Mouse (Mus musculus) liver, adult 2 months (tissue): ENCODE data around the gene Olfr103. TPM values are rescaled to one million over a fixed set of nuclear protein-coding genes. Genes with fewer than 3 reads are reported as not detected.

Experiments used
- DNase-seq: peaks from one replicate; pipeline ENCODE4 v3.0.0-alpha.2; 2011; ENCODE audit warnings: low read depth, low spot score; ENCODE audit errors: extremely low read depth
- H3K27ac ChIP-seq: fragments of 200-500 bp; replicated peaks from 2 replicates; pipeline ENCODE4 v1.5.1; 2012; ENCODE audit warnings: low read depth, mild to moderate bottlenecking, control low read depth, inconsistent platforms, low read length; ENCODE audit not compliant: insufficient read depth
- H3K27me3 ChIP-seq: fragments of 200-500 bp; 2 replicates; pipeline ENCODE4 v1.6.1; 2012; ENCODE audit warnings: mild to moderate bottlenecking, moderate library complexity, low read length, inconsistent platforms; ENCODE audit not compliant: control insufficient read depth, insufficient read depth
- H3K36me3 ChIP-seq: fragments of 200-500 bp; 2 replicates; pipeline ENCODE4 v1.6.1; 2012; ENCODE audit warnings: low read length, inconsistent platforms; ENCODE audit not compliant: control insufficient read depth, insufficient read depth
- H3K4me1 ChIP-seq: fragments of 200-500 bp; 2 replicates; pipeline ENCODE4 v1.6.1; 2011; ENCODE audit warnings: low read length; ENCODE audit not compliant: control insufficient read depth, insufficient read depth
- H3K4me3 ChIP-seq: fragments of 200-500 bp; 2 replicates; pipeline ENCODE4 v1.5.1; 2011; ENCODE audit warnings: low read depth, mild to moderate bottlenecking, control low read depth, low read length, moderate library complexity; ENCODE audit not compliant: insufficient read depth
- H3K79me2 ChIP-seq: fragments of 200-500 bp; 2 replicates; pipeline ENCODE4 v1.6.1; 2012; ENCODE audit warnings: inconsistent platforms, mild to moderate bottlenecking, low read length, moderate library complexity; ENCODE audit not compliant: control insufficient read depth, insufficient read depth
- H3K9ac ChIP-seq: fragments of 200-500 bp; 2 replicates; pipeline ENCODE4 v1.6.1; 2012; ENCODE audit warnings: low read depth, mild to moderate bottlenecking, control low read depth, inconsistent platforms, low read length
- CTCF ChIP-seq: fragments of 200-500 bp; IDR thresholded peaks from 2 replicates; pipeline ENCODE4 v1.5.1; 2011; ENCODE audit warnings: low read depth, low read length, control low read depth
- POLR2A ChIP-seq: fragments of 200-500 bp; IDR thresholded peaks from 2 replicates; pipeline ENCODE4 v1.6.1; 2011; ENCODE audit warnings: low read length, control low read depth; ENCODE audit not compliant: insufficient read depth; ENCODE audit errors: extremely low read depth
- WGBS: fragments of 180-500 bp; shearing (Covaris S2); methylation state at CpG from one replicate; pipeline ENCODE4 v1.1.7; 2018; 5-methylcytosine and 5-hydroxymethylcytosine counted together
- polyA plus RNA-seq: library from polyadenylated mRNA; depleted of rRNA; stranded (reverse); fragments of >200 nt; gene quantifications from 2 replicates; pipeline ENCODE4 v1.2.3, GENCODE M21; 2012; rRNA removed
- total RNA-seq: library from RNA; depleted of rRNA; stranded (reverse); fragments of >200 nt; gene quantifications from 2 replicates; pipeline ENCODE4 v1.2.3, GENCODE M21; 2014; rRNA removed

Gene Olfr103
- total and polyA plus RNA-seq, 2 experiments: not detected

DNA sequence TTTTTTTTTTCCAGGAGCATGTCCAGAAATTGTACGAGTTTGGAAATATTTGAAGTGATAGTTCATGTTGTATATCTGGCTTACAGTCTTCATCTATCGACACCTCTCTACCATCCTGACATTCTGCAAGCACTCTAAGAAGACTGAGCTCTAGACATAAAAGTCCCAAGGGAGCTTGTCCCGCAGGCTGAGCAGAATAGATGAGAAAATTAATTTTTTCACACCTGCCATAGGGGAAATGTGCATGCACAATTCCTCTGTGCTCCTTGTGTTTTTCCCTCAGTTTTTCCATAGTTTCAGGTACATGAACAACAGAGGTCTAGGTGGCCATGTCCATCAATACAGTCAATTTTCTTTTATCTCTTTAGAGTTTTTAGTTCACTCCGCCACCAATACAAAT is 35.3 kb downstream of the Olfr103 start, which contains the start of gene Olfr101:
TSS of gene Olfr101 (minus strand) at position 101 of the 400 bp plus-strand sequence.
- Histone ChIP-seq H3K27me3 (no peaks in the 10 kb centered on the region), H3K9ac (no peak within 1 kb of the TSS), H3K27ac (no peak within 1 kb of the TSS), H3K79me2 (no peaks in the 10 kb centered on the region), H3K4me1 (no peaks in the 10 kb centered on the region), H3K4me3 (no peak within 1 kb of the TSS), H3K36me3 (no peaks in the 10 kb centered on the region)
- 76% methylated on average over 4 of the region's 4 CpGs for WGBS
- DNase-seq: no peak
- TF ChIP-seq POLR2A: no peak
- TF ChIP-seq CTCF: no peak

Other genes with a start within 250 kb of the Olfr103 start
- not detected in 2 replicates for gene Olfr91, start 241.4 kb downstream of the Olfr103 start, total RNA-seq
- not detected in 2 replicates for gene Olfr91, start 241.4 kb downstream of the Olfr103 start, polyA plus RNA-seq
- gene Olfr92, start 219.6 kb downstream of the Olfr103 start, total RNA-seq: not detected in 2 replicates
- gene Olfr92, start 219.6 kb downstream of the Olfr103 start, polyA plus RNA-seq: not detected in 2 replicates
- gene Olfr93, start 178.2 kb downstream of the Olfr103 start, total RNA-seq: not detected in 2 replicates
- not detected in 2 replicates for gene Olfr93, start 178.2 kb downstream of the Olfr103 start, polyA plus RNA-seq
- 0.46 and 0.47 TPM in 2 replicates for gene Ubd, start 145.8 kb downstream of the Olfr103 start, total RNA-seq
- 0.22 TPM in 1 of 2 replicates, not detected in the other for gene Ubd, start 145.8 kb downstream of the Olfr103 start, polyA plus RNA-seq
- not detected in 2 replicates for gene Olfr94, start 138.7 kb downstream of the Olfr103 start, total RNA-seq
- gene Olfr94, start 138.7 kb downstream of the Olfr103 start, polyA plus RNA-seq: not detected in 2 replicates
- gene Olfr95, start 126.6 kb downstream of the Olfr103 start, total RNA-seq: not detected in 2 replicates
- not detected in 2 replicates for gene Olfr95, start 126.6 kb downstream of the Olfr103 start, polyA plus RNA-seq
- not detected in 2 replicates for gene Olfr96, start 119.6 kb downstream of the Olfr103 start, total RNA-seq
- gene Olfr96, start 119.6 kb downstream of the Olfr103 start, polyA plus RNA-seq: not detected in 2 replicates
- gene Olfr97, start 102.4 kb downstream of the Olfr103 start, total RNA-seq: not detected in 2 replicates
- not detected in 2 replicates for gene Olfr97, start 102.4 kb downstream of the Olfr103 start, polyA plus RNA-seq
- gene Olfr98, start 75.9 kb downstream of the Olfr103 start, total RNA-seq: not detected in 2 replicates
- not detected in 2 replicates for gene Olfr98, start 75.9 kb downstream of the Olfr103 start, polyA plus RNA-seq
- 4.4 and 4.5 TPM in 2 replicates for gene H2-M3, start 69.5 kb downstream of the Olfr103 start, total RNA-seq
- 1.7 and 3.3 TPM in 2 replicates for gene H2-M3, start 69.5 kb downstream of the Olfr103 start, polyA plus RNA-seq
- gene Olfr99, start 56.2 kb downstream of the Olfr103 start, total RNA-seq: not detected in 2 replicates
- not detected in 2 replicates for gene Olfr99, start 56.2 kb downstream of the Olfr103 start, polyA plus RNA-seq
- not detected in 2 replicates for gene Olfr101, start 35.4 kb downstream of the Olfr103 start, total RNA-seq
- not detected in 2 replicates for gene Olfr101, start 35.4 kb downstream of the Olfr103 start, polyA plus RNA-seq
- not detected in 2 replicates for gene Olfr102, start 22.6 kb downstream of the Olfr103 start, total RNA-seq
- gene Olfr102, start 22.6 kb downstream of the Olfr103 start, polyA plus RNA-seq: not detected in 2 replicates
- not detected in 2 replicates for gene Olfr104-ps, start 19.9 kb upstream of the Olfr103 start, total RNA-seq
- gene Olfr104-ps, start 19.9 kb upstream of the Olfr103 start, polyA plus RNA-seq: not detected in 2 replicates
- not detected in 2 replicates for gene Olfr105-ps, start 39.3 kb upstream of the Olfr103 start, total RNA-seq
- not detected in 2 replicates for gene Olfr105-ps, start 39.3 kb upstream of the Olfr103 start, polyA plus RNA-seq
- not detected in 2 replicates for gene Olfr106-ps, start 50.7 kb upstream of the Olfr103 start, total RNA-seq
- not detected in 2 replicates for gene Olfr106-ps, start 50.7 kb upstream of the Olfr103 start, polyA plus RNA-seq
- not detected in 2 replicates for gene Olfr107, start 59.5 kb upstream of the Olfr103 start, total RNA-seq
- not detected in 2 replicates for gene Olfr107, start 59.5 kb upstream of the Olfr103 start, polyA plus RNA-seq
- gene Olfr108, start 105.8 kb upstream of the Olfr103 start, total RNA-seq: not detected in 2 replicates
- not detected in 2 replicates for gene Olfr108, start 105.8 kb upstream of the Olfr103 start, polyA plus RNA-seq
- gene Olfr109, start 119.2 kb upstream of the Olfr103 start, total RNA-seq: not detected in 2 replicates
- gene Olfr109, start 119.2 kb upstream of the Olfr103 start, polyA plus RNA-seq: not detected in 2 replicates
- 0.18 and 0.54 TPM in 2 replicates for gene H2-M2, start 143.9 kb upstream of the Olfr103 start, total RNA-seq
- gene H2-M2, start 143.9 kb upstream of the Olfr103 start, polyA plus RNA-seq: not detected in 2 replicates
- not detected in 2 replicates for gene Olfr110, start 152.8 kb upstream of the Olfr103 start, total RNA-seq
- not detected in 2 replicates for gene Olfr110, start 152.8 kb upstream of the Olfr103 start, polyA plus RNA-seq
- not detected in 2 replicates for gene Olfr111, start 168.3 kb upstream of the Olfr103 start, total RNA-seq
- not detected in 2 replicates for gene Olfr111, start 168.3 kb upstream of the Olfr103 start, polyA plus RNA-seq
- not detected in 2 replicates for gene Olfr112, start 229.8 kb upstream of the Olfr103 start, total RNA-seq
- not detected in 2 replicates for gene Olfr112, start 229.8 kb upstream of the Olfr103 start, polyA plus RNA-seq
- gene Olfr113, start 238.0 kb upstream of the Olfr103 start, total RNA-seq: not detected in 2 replicates
- not detected in 2 replicates for gene Olfr113, start 238.0 kb upstream of the Olfr103 start, polyA plus RNA-seq